Mouse (Mus musculus) CH12.LX (cell line): ENCODE measurements around the gene Nob1.

ENCODE experiments used
- BHLHE40 ChIP-seq: IDR thresholded peaks from 2 replicates; pipeline ENCODE4 v1.6.1; 2011; ENCODE audit warnings: mild to moderate bottlenecking, low read depth, low read length, improper control_type of control experiment
- CTCF ChIP-seq, 2 experiments: IDR thresholded peaks in 1 of 2; conservative IDR thresholded peaks in 1 of 2; 2 replicates each; pipeline ENCODE4 v1.5.1; 2011 to 2012; ENCODE audit warnings: low read depth in 2 of 2, low read length in 2 of 2, improper control_type of control experiment in 1 of 2, inconsistent platforms in 1 of 2, mild to moderate bottlenecking in 1 of 2, moderate library complexity in 1 of 2
- EP300 ChIP-seq: IDR thresholded peaks from 2 replicates; pipeline ENCODE4 v1.6.1; 2011; ENCODE audit warnings: low read length, improper control_type of control experiment
- GABPA ChIP-seq: IDR thresholded peaks from 2 replicates; pipeline ENCODE4 v1.6.1; 2012; ENCODE audit warnings: low read depth, low read length, improper control_type of control experiment, inconsistent platforms; ENCODE audit not compliant: insufficient replicate concordance
- KAT2A ChIP-seq: IDR thresholded peaks from 2 replicates; pipeline ENCODE4 v1.6.1; 2012; ENCODE audit warnings: low read length, improper control_type of control experiment, inconsistent platforms; ENCODE audit not compliant: insufficient replicate concordance
- MAFK ChIP-seq: IDR thresholded peaks from 2 replicates; pipeline ENCODE4 v1.6.1; 2011; ENCODE audit warnings: low read length, improper control_type of control experiment; ENCODE audit not compliant: insufficient replicate concordance
- POLR2A ChIP-seq: IDR thresholded peaks from 2 replicates; pipeline ENCODE4 v1.6.1; 2011; ENCODE audit warnings: low read depth, mild to moderate bottlenecking, improper control_type of control experiment, low read length
- POLR2AphosphoS2 ChIP-seq: IDR thresholded peaks from 2 replicates; pipeline ENCODE4 v1.6.1; 2011; ENCODE audit warnings: low read depth, low read length, improper control_type of control experiment
- SIN3A ChIP-seq: IDR thresholded peaks from 2 replicates; pipeline ENCODE4 v1.6.1; 2012; ENCODE audit warnings: low read length, improper control_type of control experiment, inconsistent platforms
- SMC3 ChIP-seq: IDR thresholded peaks from 2 replicates; pipeline ENCODE4 v1.6.1; 2011; ENCODE audit warnings: low read depth, low read length, improper control_type of control experiment
- USF1 ChIP-seq: IDR thresholded peaks from 2 replicates; pipeline ENCODE4 v1.6.1; 2014; ENCODE audit warnings: low read depth, mild to moderate bottlenecking, inconsistent platforms, low read length, improper control_type of control experiment
- ZMIZ1 ChIP-seq: IDR thresholded peaks from 2 replicates; pipeline ENCODE4 v1.6.1; 2012; ENCODE audit warnings: low read depth, mild to moderate bottlenecking, inconsistent platforms, low read length, improper control_type of control experiment

DNA sequence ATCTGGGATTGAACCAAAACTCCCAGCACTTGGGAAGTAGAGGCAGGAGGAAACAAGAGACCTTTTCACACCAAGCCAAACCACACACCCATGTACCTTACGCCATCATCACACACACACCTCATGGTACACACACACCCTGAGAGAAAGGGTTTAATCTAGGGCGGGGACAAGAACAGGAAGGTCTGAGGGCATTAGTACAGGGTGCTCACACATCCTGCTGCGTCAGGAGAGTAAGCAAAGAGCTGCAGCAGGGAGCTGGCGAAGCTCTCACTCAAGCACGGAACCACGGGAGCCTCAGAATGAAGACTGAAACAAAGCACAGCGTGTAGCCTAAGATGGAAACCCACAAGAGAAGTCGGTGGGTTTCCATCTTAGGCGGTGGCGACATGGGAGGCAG is 11.0 kb downstream of the Nob1 start:
- TF ChIP-seq EP300 (no peak), CTCF (conservative IDR thresholded peaks at IDR 0.05 in 1 of 2, IDR thresholded peaks at IDR 0.05 in 1 of 2; ENCODE audit: low read depth in 2 of 2, low read length in 2 of 2) (no peak), BHLHE40 (no peak), USF1 (no peak), KAT2A (no peak), SMC3 (no peak), SIN3A (no peak), GABPA (no peak), ZMIZ1 (no peak), MAFK (no peak), POLR2AphosphoS2 (no peak), POLR2A (no peak)
